Comparison of ENCODE assay signal across 10 mouse cellular contexts in the genomic region with DNA sequence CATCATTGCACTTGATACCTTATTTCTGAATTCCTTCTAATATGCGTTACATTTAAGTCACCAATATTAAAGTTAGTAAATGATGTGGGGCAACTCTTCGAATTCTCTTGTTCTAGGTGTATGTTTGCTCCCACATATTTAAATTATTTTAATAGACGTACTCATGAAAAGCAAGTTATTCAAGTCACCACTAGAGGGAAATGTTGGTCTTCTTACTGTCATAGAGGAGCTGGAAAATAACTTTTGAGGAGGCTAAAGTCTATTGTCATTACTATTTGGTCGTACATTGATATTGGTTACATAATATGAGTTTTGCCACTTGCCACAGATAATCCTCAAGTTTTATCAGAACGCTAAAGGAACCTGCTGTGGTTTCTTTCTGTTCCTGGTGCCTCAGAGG.
DNase-seq lines count a peak whose midpoint lies in the region; ATAC-seq lines count a peak whose summit lies in the region.
"Had no signal": no experiment of that assay in that cellular context is flagged by ENCODE, and none has a peak within 500 bp of the region (broad histone marks: within the 10 kb centered on the region; RNA-seq: fewer than 3 reads in every experiment).

No protein-coding gene starts in this region.

- H3K36me3 ChIP-seq in hindbrain, embryonic 14.5 days (replicated peaks; ENCODE audit: control insufficient read depth, insufficient read depth): no peaks in the 10 kb centered on the region
- H3K36me3 ChIP-seq in hindbrain, embryonic 13.5 days: no peaks in the 10 kb centered on the region
- no peaks in the 10 kb centered on the region for H3K36me3 ChIP-seq in midbrain, embryonic 12.5 days
- H3K36me3 ChIP-seq in midbrain, embryonic 13.5 days: no peaks in the 10 kb centered on the region
- no peaks in the 10 kb centered on the region for H3K36me3 ChIP-seq in embryonic facial prominence, embryonic 14.5 days (ENCODE audit: control insufficient read depth, insufficient read depth, low read length)
- H3K36me3 ChIP-seq: kidney, embryonic 15.5 days had no signal

- no peaks in the 10 kb centered on the region for H3K9me3 ChIP-seq in hindbrain, embryonic 14.5 days (ENCODE audit: control insufficient read depth, low read length)
- H3K9me3 ChIP-seq in hindbrain, embryonic 13.5 days: no peaks in the 10 kb centered on the region
- no peaks in the 10 kb centered on the region for H3K9me3 ChIP-seq in midbrain, embryonic 12.5 days
- H3K9me3 ChIP-seq in midbrain, embryonic 13.5 days: no peaks in the 10 kb centered on the region
- H3K9me3 ChIP-seq in embryonic facial prominence, embryonic 14.5 days (ENCODE audit: control insufficient read depth, low read length): no peaks in the 10 kb centered on the region
- H3K9me3 ChIP-seq: kidney, embryonic 15.5 days; megakaryocyte, embryonic 14.5 days had no signal

- WGBS in hindbrain, embryonic 14.5 days: 28% methylated on average over 5 of the region's 5 CpGs
- WGBS in hindbrain, embryonic 13.5 days: 31% methylated on average over 5 of the region's 5 CpGs
- 33% methylated on average over 5 of the region's 5 CpGs for WGBS in midbrain, embryonic 12.5 days
- WGBS in midbrain, embryonic 13.5 days: 28% methylated on average over 5 of the region's 5 CpGs
- 21% methylated on average over 5 of the region's 5 CpGs for WGBS in embryonic facial prominence, embryonic 14.5 days

- peak; percentile 43; the same call in 1 of the 2 replicates for ATAC-seq in hindbrain, embryonic 14.5 days (ENCODE audit: low FRiP score)
- no peak for ATAC-seq in hindbrain, embryonic 13.5 days (ENCODE audit: low FRiP score)
- peak; percentile 38; the same call in 1 of the 2 replicates for ATAC-seq in midbrain, embryonic 12.5 days (ENCODE audit: low FRiP score, low read depth)
- no peak for ATAC-seq in midbrain, embryonic 13.5 days
- no peak for ATAC-seq in embryonic facial prominence, embryonic 14.5 days (ENCODE audit: low read depth)

- H3K9ac ChIP-seq in hindbrain, embryonic 14.5 days: no peak overlapping the region
- H3K9ac ChIP-seq in hindbrain, embryonic 13.5 days: no peak overlapping the region
- no peak overlapping the region for H3K9ac ChIP-seq in midbrain, embryonic 12.5 days (replicated peaks)
- H3K9ac ChIP-seq in midbrain, embryonic 13.5 days (replicated peaks): no peak overlapping the region
- no peak overlapping the region for H3K9ac ChIP-seq in embryonic facial prominence, embryonic 14.5 days (ENCODE audit: low read depth, low read length)
- H3K9ac ChIP-seq: kidney, embryonic 15.5 days had no signal

- H3K4me3 ChIP-seq in hindbrain, embryonic 14.5 days (replicated peaks; ENCODE audit: low read length): no peak overlapping the region
- H3K4me3 ChIP-seq in hindbrain, embryonic 13.5 days: no peak overlapping the region
- no peak overlapping the region for H3K4me3 ChIP-seq in midbrain, embryonic 12.5 days
- H3K4me3 ChIP-seq in midbrain, embryonic 13.5 days (replicated peaks): no peak overlapping the region
- H3K4me3 ChIP-seq in embryonic facial prominence, embryonic 14.5 days (ENCODE audit: low read depth, low read length): no peak overlapping the region
- H3K4me3 ChIP-seq: kidney, embryonic 15.5 days; megakaryocyte, embryonic 14.5 days had no signal

- DNase-seq in hindbrain, embryonic 14.5 days (ENCODE audit: low spot score): peak; percentile 81
- peak; percentile 82 for DNase-seq in embryonic facial prominence, embryonic 14.5 days (ENCODE audit: low spot score)
- peak; percentile 13 for DNase-seq in telencephalon, adult 2 months (ENCODE audit: low read depth, low spot score)
- no peak for DNase-seq in testis, postnatal 14 days (ENCODE audit: low spot score)
- no peak for DNase-seq in urinary bladder, adult 2 months (ENCODE audit: low spot score)

- H3K4me1 ChIP-seq in hindbrain, embryonic 14.5 days (replicated peaks; ENCODE audit: control insufficient read depth, insufficient read depth, low read length): no peaks in the 10 kb centered on the region
- no peaks in the 10 kb centered on the region for H3K4me1 ChIP-seq in hindbrain, embryonic 13.5 days (replicated peaks)
- no peaks in the 10 kb centered on the region for H3K4me1 ChIP-seq in midbrain, embryonic 12.5 days
- no peaks in the 10 kb centered on the region for H3K4me1 ChIP-seq in midbrain, embryonic 13.5 days (replicated peaks)
- H3K4me1 ChIP-seq in embryonic facial prominence, embryonic 14.5 days (ENCODE audit: control insufficient read depth, insufficient read depth, low read length): no peaks in the 10 kb centered on the region
- H3K4me1 ChIP-seq: kidney, embryonic 15.5 days; megakaryocyte, embryonic 14.5 days had no signal

- no peak overlapping the region for H3K4me2 ChIP-seq in hindbrain, embryonic 14.5 days (replicated peaks)
- no peak overlapping the region for H3K4me2 ChIP-seq in hindbrain, embryonic 13.5 days
- no peak overlapping the region for H3K4me2 ChIP-seq in midbrain, embryonic 12.5 days (replicated peaks)
- H3K4me2 ChIP-seq in midbrain, embryonic 13.5 days (replicated peaks): no peak overlapping the region
- no peak overlapping the region for H3K4me2 ChIP-seq in embryonic facial prominence, embryonic 14.5 days (ENCODE audit: low read depth, low read length)
- H3K4me2 ChIP-seq: kidney, embryonic 15.5 days had no signal

- H3K27me3 ChIP-seq in hindbrain, embryonic 14.5 days (ENCODE audit: control insufficient read depth, insufficient read depth, low read length): no peaks in the 10 kb centered on the region
- no peaks in the 10 kb centered on the region for H3K27me3 ChIP-seq in hindbrain, embryonic 13.5 days
- H3K27me3 ChIP-seq in midbrain, embryonic 12.5 days: no peaks in the 10 kb centered on the region
- H3K27me3 ChIP-seq in midbrain, embryonic 13.5 days: no peaks in the 10 kb centered on the region
- no peaks in the 10 kb centered on the region for H3K27me3 ChIP-seq in embryonic facial prominence, embryonic 14.5 days (replicated peaks; ENCODE audit: control insufficient read depth, insufficient read depth, low read length)
- H3K27me3 ChIP-seq: megakaryocyte, embryonic 14.5 days had no signal

- no peak overlapping the region for H3K27ac ChIP-seq in hindbrain, embryonic 14.5 days
- no peak overlapping the region for H3K27ac ChIP-seq in hindbrain, embryonic 13.5 days
- H3K27ac ChIP-seq in midbrain, embryonic 12.5 days (replicated peaks): no peak overlapping the region
- H3K27ac ChIP-seq in midbrain, embryonic 13.5 days: no peak overlapping the region
- H3K27ac ChIP-seq in embryonic facial prominence, embryonic 14.5 days (replicated peaks; ENCODE audit: low read depth, low read length): no peak overlapping the region
- H3K27ac ChIP-seq: kidney, embryonic 15.5 days had no signal

Comparison
In these comparisons a context has a peak if more than half of its experiments do, and no peak if none do; other contexts are left out.
1. ATAC-seq: peak in hindbrain, embryonic 14.5 days (single experiment) and midbrain, embryonic 12.5 days (single experiment); none in hindbrain, embryonic 13.5 days (single experiment), midbrain, embryonic 13.5 days (single experiment) and embryonic facial prominence, embryonic 14.5 days (single experiment).
2. DNase-seq: peak in hindbrain, embryonic 14.5 days (single experiment), embryonic facial prominence, embryonic 14.5 days (single experiment) and telencephalon, adult 2 months (single experiment); none in testis, postnatal 14 days (single experiment) and urinary bladder, adult 2 months (single experiment).